Mouse (Mus musculus): ENCODE measurements at regions not wholly inside any gene's neighbourhood (a gene's known extent, or its start where the extent isn't known, plus 50 kb on each side); places are given as distances from the start of the nearest gene placed in this dataset.

- TF ChIP-seq CTCF (IDR thresholded peaks at IDR 0.05; ENCODE audit: control insufficient read depth, insufficient read depth, insufficient read length): no peak
- no peak for TF ChIP-seq USF1 (IDR thresholded peaks at IDR 0.05; ENCODE audit: low read depth)
- TF ChIP-seq CEBPB (IDR thresholded peaks at IDR 0.05; ENCODE audit: low read depth): no peak
- TF ChIP-seq MAX (IDR thresholded peaks at IDR 0.05): no peak
- peak; percentile 8 for TF ChIP-seq FOSL1 (IDR thresholded peaks at IDR 0.05; ENCODE audit: insufficient read depth, low read length, poor library complexity, severe bottlenecking)
Measured at GRCm38 (mm10) chrX:166765647-166766046, 180.1 kb upstream of the Egfl6 start.

Data from C2C12 (cell line).